Mouse (Mus musculus): ENCODE measurements at regions not wholly inside any gene's neighbourhood (a gene's known extent, or its start where the extent isn't known, plus 50 kb on each side); places are given as distances from the start of the nearest gene placed in this dataset.

GRCm38 (mm10) chr15:63624814-63625213 is 220.2 kb downstream of the Gsdmc2 start:
- Histone ChIP-seq H3K27ac (ENCODE audit: control insufficient read depth, low read depth, low read length) (no peak overlapping the region), H3K27me3 (ENCODE audit: control insufficient read depth in 1 of 2, insufficient read depth in 2 of 2, low read length in 2 of 2) (no peaks in the 10 kb centered on the region), H3K36me3 (ENCODE audit: control insufficient read depth in 1 of 2, insufficient read depth in 2 of 2, low read length in 2 of 2) (no peaks in the 10 kb centered on the region), H3K9ac (ENCODE audit: control insufficient read depth, low read depth, low read length, poor library complexity, severe bottlenecking) (no peak overlapping the region), H3K4me3 (ENCODE audit: control insufficient read depth in 1 of 2, insufficient read depth in 1 of 2, low read depth in 2 of 2, low read length in 2 of 2) (no peak overlapping the region), H3K4me1 (ENCODE audit: control insufficient read depth in 1 of 2, insufficient read depth in 2 of 2, low read length in 2 of 2) (no peaks in the 10 kb centered on the region), H3K9me3 (replicated peaks; ENCODE audit: insufficient read depth, low read length) (no peaks in the 10 kb centered on the region), H3K79me2 (ENCODE audit: control insufficient read depth, insufficient read depth, low read length, poor library complexity) (no peaks in the 10 kb centered on the region)
- TF ChIP-seq MAZ (IDR thresholded peaks at IDR 0.05; ENCODE audit: low read depth, low read length) = no peak
- TF ChIP-seq RCOR1 (IDR thresholded peaks at IDR 0.05; ENCODE audit: low read depth, low read length) = no peak
- TF ChIP-seq TBP (IDR thresholded peaks at IDR 0.05; ENCODE audit: low read depth, low read length) = no peak
- TF ChIP-seq EP300 (IDR thresholded peaks at IDR 0.05; ENCODE audit: low read depth in 1 of 2, low read length in 2 of 2) = no peak
- no peak for TF ChIP-seq UBTF (IDR thresholded peaks at IDR 0.05; ENCODE audit: borderline replicate concordance, insufficient read depth, low read depth, low read length)
- TF ChIP-seq MYC (IDR thresholded peaks at IDR 0.05; ENCODE audit: low read depth, low read length) = no peak
- no peak for TF ChIP-seq MAX (IDR thresholded peaks at IDR 0.05; ENCODE audit: low read length)
- no peak for TF ChIP-seq POLR2AphosphoS5 (IDR thresholded peaks at IDR 0.05; ENCODE audit: borderline replicate concordance, low read depth, low read length)
- TF ChIP-seq NELFE (IDR thresholded peaks at IDR 0.05; ENCODE audit: low read depth, low read length) = no peak
- TF ChIP-seq CHD1 (IDR thresholded peaks at IDR 0.05; ENCODE audit: low read depth, low read length) = no peak
- TF ChIP-seq ZC3H11A (IDR thresholded peaks at IDR 0.05; ENCODE audit: low read depth, low read length) = no peak
- TF ChIP-seq MYB (IDR thresholded peaks at IDR 0.05; ENCODE audit: low read depth, low read length) = no peak
- no peak for TF ChIP-seq CHD2 (IDR thresholded peaks at IDR 0.05; ENCODE audit: low read length)
- TF ChIP-seq RAD21 (IDR thresholded peaks at IDR 0.05; ENCODE audit: low read depth, low read length) = no peak
- no peak for TF ChIP-seq MXI1 (IDR thresholded peaks at IDR 0.05; ENCODE audit: low read depth, low read length)
- TF ChIP-seq MAFK (IDR thresholded peaks at IDR 0.05; ENCODE audit: borderline replicate concordance, low read depth, low read length) = no peak
- no peak for TF ChIP-seq POLR2AphosphoS2 (IDR thresholded peaks at IDR 0.05; ENCODE audit: low read length)
- no peak for TF ChIP-seq TCF12 (IDR thresholded peaks at IDR 0.05; ENCODE audit: low read depth, low read length)
- DNase-seq (ENCODE audit: low read depth, low spot score) = no peak

GRCm38 (mm10) chr15:63624249-63624648 is 220.7 kb downstream of the Gsdmc2 start:
- no peaks in the 10 kb centered on the region for H3K27me3 ChIP-seq (ENCODE audit: control insufficient read depth in 1 of 2, insufficient read depth in 2 of 2, low read length in 2 of 2)
- H3K36me3 ChIP-seq (ENCODE audit: control insufficient read depth in 1 of 2, insufficient read depth in 2 of 2, low read length in 2 of 2) = no peaks in the 10 kb centered on the region
- no peak for DNase-seq (ENCODE audit: low read depth, low spot score)
- H3K4me3 ChIP-seq (ENCODE audit: control insufficient read depth in 1 of 2, insufficient read depth in 1 of 2, low read depth in 2 of 2, low read length in 2 of 2) = no peak overlapping the region
- H3K9me3 ChIP-seq (replicated peaks; ENCODE audit: insufficient read depth, low read length) = no peaks in the 10 kb centered on the region
- no peak for TF ChIP-seq ELF1 (IDR thresholded peaks at IDR 0.05; ENCODE audit: low read depth, low read length)
- no peak for TF ChIP-seq SIN3A (IDR thresholded peaks at IDR 0.05; ENCODE audit: low read length)
- TF ChIP-seq ZC3H11A (IDR thresholded peaks at IDR 0.05; ENCODE audit: low read depth, low read length) = no peak
- TF ChIP-seq RCOR1 (IDR thresholded peaks at IDR 0.05; ENCODE audit: low read depth, low read length) = no peak
- TF ChIP-seq MAFK (IDR thresholded peaks at IDR 0.05; ENCODE audit: borderline replicate concordance, low read depth, low read length) = no peak
- no peak for TF ChIP-seq USF2 (IDR thresholded peaks at IDR 0.05; ENCODE audit: borderline replicate concordance in 1 of 2, insufficient read depth in 1 of 2, low read depth in 1 of 2, low read length in 2 of 2)
- no peak for TF ChIP-seq MAX (IDR thresholded peaks at IDR 0.05; ENCODE audit: low read length)
- no peak for TF ChIP-seq MYB (IDR thresholded peaks at IDR 0.05; ENCODE audit: low read depth, low read length)
- no peak for TF ChIP-seq KAT2A (conservative IDR thresholded peaks at IDR 0.05; ENCODE audit: low read depth, low read length)
- no peak for TF ChIP-seq E2F4 (IDR thresholded peaks at IDR 0.05; ENCODE audit: borderline replicate concordance, low read depth, low read length)
- no peak for TF ChIP-seq ZMIZ1 (IDR thresholded peaks at IDR 0.05; ENCODE audit: low read depth, low read length)
- no peak for TF ChIP-seq TCF12 (IDR thresholded peaks at IDR 0.05; ENCODE audit: low read depth, low read length)
- no peak for TF ChIP-seq ZNF384 (IDR thresholded peaks at IDR 0.05; ENCODE audit: low read depth, low read length)
- TF ChIP-seq POLR2A (IDR thresholded peaks at IDR 0.05; ENCODE audit: control insufficient read depth in 1 of 2, insufficient read depth in 1 of 2, low read depth in 1 of 2, low read length in 2 of 2, poor library complexity in 1 of 2) = no peak
- TF ChIP-seq RAD21 (IDR thresholded peaks at IDR 0.05; ENCODE audit: low read depth, low read length) = no peak
- no peak for TF ChIP-seq HCFC1 (IDR thresholded peaks at IDR 0.05; ENCODE audit: low read depth, low read length)
- TF ChIP-seq TAL1 (IDR thresholded peaks at IDR 0.05; ENCODE audit: low read length) = no peak
- TF ChIP-seq CHD1 (IDR thresholded peaks at IDR 0.05; ENCODE audit: low read depth, low read length) = no peak
- H3K27ac ChIP-seq (ENCODE audit: control insufficient read depth, low read depth, low read length) = no peak overlapping the region
- H3K9ac ChIP-seq (ENCODE audit: control insufficient read depth, low read depth, low read length, poor library complexity, severe bottlenecking) = no peak overlapping the region
- no peaks in the 10 kb centered on the region for H3K4me1 ChIP-seq (ENCODE audit: control insufficient read depth in 1 of 2, insufficient read depth in 2 of 2, low read length in 2 of 2)
- no peaks in the 10 kb centered on the region for H3K79me2 ChIP-seq (ENCODE audit: control insufficient read depth, insufficient read depth, low read length, poor library complexity)
